Mouse (Mus musculus) megakaryocyte progenitor cell, adult 5-6 weeks (primary cell): ENCODE results near the gene Gm815. TPM values are rescaled to one million over a fixed set of nuclear protein-coding genes. Genes with fewer than 3 reads are reported as not detected.

ENCODE experiments used
- ATAC-seq: replicated peaks from 2 replicates; pipeline ENCODE4 v1.8.0; 2016; ENCODE audit warnings: mild to moderate bottlenecking, moderate TSS enrichment, inconsistent platforms; ENCODE audit not compliant: poor library complexity
- total RNA-seq, 2 experiments: library from RNA; stranded (forward) in 1 of 2; stranded (reverse) in 1 of 2; fragments of 157-497, 149-512 nt in 1 of 2; fragments of 200-1000 nt in 1 of 2; gene quantifications; 2 replicates each; pipeline versions ENCODE4 v1.2.3 to v1.2.4; 2015 to 2017

Gene Gm815
- not detected in 2 replicates for total RNA-seq (2015)
- not detected in 2 replicates for total RNA-seq (2017)

GRCm38 (mm10) chr19:26885616-26886015 lies at the start of gene Gm815:
Gm815 (plus strand) TSS chr19:26885881.
- ATAC-seq, result no peak

- no peak for ATAC-seq
Observed at GRCm38 (mm10) chr19:26837626-26838025, 48.1 kb upstream of the Gm815 start.

- ATAC-seq, result no peak
Observed at GRCm38 (mm10) chr19:26843896-26844295, 41.8 kb upstream of the Gm815 start.

- ATAC-seq, result no peak
Observed at GRCm38 (mm10) chr19:26844813-26845212, 40.9 kb upstream of the Gm815 start.

GRCm38 (mm10) chr19:26845276-26846016 lies 40.2 kb upstream of the Gm815 start:
- peak; percentile 100 for ATAC-seq

GRCm38 (mm10) chr19:26846017-26846285 lies 39.7 kb upstream of the Gm815 start:
- no peak for ATAC-seq

GRCm38 (mm10) chr19:26851017-26851782 lies 34.5 kb upstream of the Gm815 start:
- peak; percentile 70 for ATAC-seq

GRCm38 (mm10) chr19:26852325-26852900 lies 33.3 kb upstream of the Gm815 start:
- no peak for ATAC-seq

- peak; percentile 70 for ATAC-seq
Observed at GRCm38 (mm10) chr19:26853701-26854282, 31.9 kb upstream of the Gm815 start.

GRCm38 (mm10) chr19:26854661-26855060 lies 31.0 kb upstream of the Gm815 start:
- no peak for ATAC-seq

GRCm38 (mm10) chr19:26855152-26855551 lies 30.5 kb upstream of the Gm815 start:
- no peak for ATAC-seq

GRCm38 (mm10) chr19:26858427-26859194 lies 27.1 kb upstream of the Gm815 start:
- no peak for ATAC-seq

- no peak for ATAC-seq
Observed at GRCm38 (mm10) chr19:26859195-26859570, 26.5 kb upstream of the Gm815 start.

GRCm38 (mm10) chr19:26863662-26864061 lies 22.0 kb upstream of the Gm815 start:
- no peak for ATAC-seq

- ATAC-seq, result no peak
Observed at GRCm38 (mm10) chr19:26864975-26865690, 20.5 kb upstream of the Gm815 start.

GRCm38 (mm10) chr19:26865736-26866135 lies 19.9 kb upstream of the Gm815 start:
- no peak for ATAC-seq

GRCm38 (mm10) chr19:26869591-26869990 lies 16.1 kb upstream of the Gm815 start:
- no peak for ATAC-seq

- ATAC-seq, result no peak
Observed at GRCm38 (mm10) chr19:26870280-26870679, 15.4 kb upstream of the Gm815 start.

GRCm38 (mm10) chr19:26871096-26871495 lies 14.6 kb upstream of the Gm815 start:
- ATAC-seq, result no peak

GRCm38 (mm10) chr19:26872886-26873285 lies 12.8 kb upstream of the Gm815 start:
- ATAC-seq, result no peak
